Mouse (Mus musculus) heart, embryonic 10.5 days (tissue): ENCODE results near the gene Smim8. TPM values are rescaled to one million over a fixed set of nuclear protein-coding genes. Genes with fewer than 3 reads are reported as not detected.
A peak's percentile ranks its signal among the peaks of the same experiment; 100 is the strongest.
"Not testable (repeated sequence)": the region's sequence is repeated elsewhere in the genome, so short reads cannot be mapped to it uniquely, and the experiment has no call there.

Experiments used
- DNase-seq: peaks from one replicate; pipeline ENCODE4 v3.0.0-alpha.2; 2017; ENCODE audit warnings: low spot score
- H3K27ac ChIP-seq: fragments of 300-500 bp; sonication (generic); 2 replicates; pipeline ENCODE4 v1.5.1; 2016; ENCODE audit warnings: mild to moderate bottlenecking
- H3K27me3 ChIP-seq: fragments of 300-500 bp; sonication (generic); 2 replicates; pipeline ENCODE4 v1.6.1; 2016; ENCODE audit warnings: mild to moderate bottlenecking; ENCODE audit not compliant: poor library complexity, insufficient read depth, severe bottlenecking
- H3K36me3 ChIP-seq: fragments of 300-500 bp; sonication (generic); 2 replicates; pipeline ENCODE4 v1.6.1; 2016; ENCODE audit warnings: mild to moderate bottlenecking, moderate library complexity
- H3K4me1 ChIP-seq: fragments of 300-500 bp; sonication (generic); 2 replicates; pipeline ENCODE4 v1.6.1; 2016; ENCODE audit warnings: mild to moderate bottlenecking
- H3K4me3 ChIP-seq: fragments of 300-500 bp; sonication (generic); 2 replicates; pipeline ENCODE4 v1.5.1; 2016; ENCODE audit warnings: mild to moderate bottlenecking, moderate library complexity
- H3K9me3 ChIP-seq: fragments of 300-500 bp; sonication (generic); 2 replicates; pipeline ENCODE4 v1.6.1; 2016; ENCODE audit warnings: mild to moderate bottlenecking, moderate library complexity
- WGBS: fragments of 180-500 bp; shearing (Covaris S2); methylation state at CpG from one replicate; pipeline ENCODE4 v1.1.7; 2016; 5-methylcytosine and 5-hydroxymethylcytosine counted together
- polyA plus RNA-seq: library from polyadenylated mRNA; unstranded; fragments of >200 nt; fragmentation: Nextera tagmentation; extraction: Ambion mirVana; gene quantifications from 2 replicates; pipeline ENCODE4 v1.2.1, GENCODE M21; 2016

The Smim8 gene
- polyA plus RNA-seq, 1 experiment from 2014 or later = 39.0 TPM

DNA sequence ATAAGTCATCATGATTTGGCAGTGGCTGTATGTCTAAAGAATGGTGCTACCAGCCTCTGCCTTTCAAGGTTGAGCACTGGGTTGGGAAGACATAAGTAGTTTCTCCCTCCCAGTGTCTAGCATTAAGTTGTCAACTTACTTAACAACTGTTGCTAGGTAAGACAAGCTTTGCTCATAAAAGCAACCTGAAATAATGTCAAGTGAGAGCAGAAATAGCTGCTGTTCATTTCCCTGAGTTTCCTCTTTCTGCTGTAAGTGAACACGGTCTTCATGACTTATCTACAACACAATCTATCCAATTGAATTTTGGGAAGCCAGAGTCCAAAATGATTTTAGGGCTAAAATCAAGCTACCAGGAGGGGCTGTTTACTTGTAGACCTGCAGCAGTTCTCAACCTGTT lies 22.1 kb downstream of the Smim8 start, which contains the start of gene Gm136:
Gene Gm136, minus strand, starts transcription at position 101 of the 400 bp plus-strand sequence.
- WGBS = 81% methylated on average over 1 of the region's 1 CpGs
- no peaks in the 10 kb centered on the region for H3K36me3 ChIP-seq
- no peak within 1 kb of the TSS for H3K27ac ChIP-seq
- DNase-seq = no peak
- no peaks in the 10 kb centered on the region for H3K27me3 ChIP-seq
- H3K4me1 ChIP-seq = no peaks in the 10 kb centered on the region
- no peak within 1 kb of the TSS for H3K4me3 ChIP-seq
- H3K9me3 ChIP-seq = no peaks in the 10 kb centered on the region

DNA sequence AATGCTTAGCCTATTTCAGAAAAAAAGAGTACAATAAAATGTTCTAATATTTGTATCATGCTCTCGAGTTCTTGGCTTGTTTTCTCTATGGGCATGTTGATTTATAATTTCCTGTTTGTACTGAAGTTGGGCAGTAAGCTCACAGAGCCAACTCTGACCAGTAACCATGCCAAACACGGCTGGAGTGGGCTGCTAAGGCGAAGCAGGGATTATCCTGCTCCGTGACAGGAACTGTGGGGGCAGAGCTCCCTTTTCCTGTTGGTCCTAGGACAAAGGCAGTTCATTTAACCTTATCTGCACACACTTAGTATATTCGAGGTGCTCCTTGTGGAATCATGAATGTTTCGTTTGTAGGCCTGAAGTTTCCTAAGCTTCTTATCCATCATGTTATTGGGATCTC lies 29.0 kb downstream of the Smim8 start:
- DNase-seq = no peak
- no peak overlapping the region for H3K27ac ChIP-seq
- H3K4me3 ChIP-seq = no peak overlapping the region
- H3K36me3 ChIP-seq = no peaks in the 10 kb centered on the region
- no peaks in the 10 kb centered on the region for H3K9me3 ChIP-seq
- WGBS = 38% methylated on average over 6 of the region's 6 CpGs
- H3K27me3 ChIP-seq = no peaks in the 10 kb centered on the region
- H3K4me1 ChIP-seq = no peaks in the 10 kb centered on the region

- H3K9me3 ChIP-seq = no peaks in the 10 kb centered on the region
- H3K27ac ChIP-seq = no peak overlapping the region
- H3K4me3 ChIP-seq = no peak overlapping the region
- H3K4me1 ChIP-seq = peaks cover 6% of the 10 kb centered on the region; the same call in 1 of the 2 replicates
- no peaks in the 10 kb centered on the region for H3K27me3 ChIP-seq
- WGBS = 76% methylated on average over 3 of the region's 3 CpGs
- no peaks in the 10 kb centered on the region for H3K36me3 ChIP-seq
- no peak for DNase-seq
These were observed 43.8 kb downstream of the Smim8 start for GRCm38 (mm10) chr4:34734461-34734860.

GRCm38 (mm10) chr4:34733415-34733814 lies 44.8 kb downstream of the Smim8 start:
- not testable (repeated sequence) for H3K4me1 ChIP-seq, H3K9me3 ChIP-seq, DNase-seq, H3K36me3 ChIP-seq, H3K27ac ChIP-seq, H3K4me3 ChIP-seq, H3K27me3 ChIP-seq
- WGBS = 34% methylated on average over 2 of the region's 2 CpGs

- Histone ChIP-seq H3K27ac (peak within 1 kb of the TSS; percentile 52; the same call in 1 of the 2 replicates), H3K36me3 (no peaks in the 10 kb centered on the region), H3K4me1 (peaks cover 6% of the 10 kb centered on the region; the same call in 1 of the 2 replicates), H3K9me3 (no peaks in the 10 kb centered on the region), H3K4me3 (peak within 1 kb of the TSS; percentile 69), H3K27me3 (no peaks in the 10 kb centered on the region)
- DNase-seq = peak; percentile 85
- WGBS = under 1% methylated on average over 38 of the region's 38 CpGs
These were observed 48.3 kb downstream of the Smim8 start, which contains the start of gene Cfap206 for GRCm38 (mm10) chr4:34729851-34730341. Gene Cfap206, minus strand, starts transcription at chr4:34730206.

DNA sequence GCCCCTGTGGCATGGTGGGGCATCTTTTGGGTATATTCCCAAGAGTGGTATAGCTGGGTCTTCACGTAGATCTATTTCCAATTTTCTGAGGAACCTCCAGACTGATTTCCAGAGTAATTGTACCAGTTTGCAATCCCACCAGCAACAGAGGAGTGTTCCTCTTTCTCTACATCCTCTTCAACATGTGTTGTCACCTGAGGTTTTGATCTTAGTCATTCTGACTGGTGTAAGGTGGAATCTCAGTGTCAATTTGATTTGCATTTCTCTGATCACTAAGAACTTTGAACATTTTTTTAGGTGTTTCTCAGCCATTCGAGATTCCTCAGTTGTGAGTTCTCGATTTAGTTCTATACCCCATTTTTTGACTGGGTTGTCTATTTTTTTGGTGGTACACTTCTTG lies 52.5 kb downstream of the Smim8 start:
- H3K27me3 ChIP-seq, H3K27ac ChIP-seq, H3K9me3 ChIP-seq, H3K36me3 ChIP-seq, DNase-seq, H3K4me3 ChIP-seq, H3K4me1 ChIP-seq: not testable (repeated sequence)
- 84% methylated on average over 3 of the region's 3 CpGs for WGBS

- H3K4me3 ChIP-seq = no peak overlapping the region
- no peaks in the 10 kb centered on the region for H3K27me3 ChIP-seq
- peak; percentile 51 for DNase-seq
- H3K27ac ChIP-seq = no peak overlapping the region
- WGBS = 62% methylated on average over 4 of the region's 4 CpGs
- no peaks in the 10 kb centered on the region for H3K36me3 ChIP-seq
- no peaks in the 10 kb centered on the region for H3K4me1 ChIP-seq
- peaks cover 6% of the 10 kb centered on the region; the same call in 1 of the 2 replicates for H3K9me3 ChIP-seq
These were observed 53.9 kb downstream of the Smim8 start for GRCm38 (mm10) chr4:34724306-34724705.

DNA sequence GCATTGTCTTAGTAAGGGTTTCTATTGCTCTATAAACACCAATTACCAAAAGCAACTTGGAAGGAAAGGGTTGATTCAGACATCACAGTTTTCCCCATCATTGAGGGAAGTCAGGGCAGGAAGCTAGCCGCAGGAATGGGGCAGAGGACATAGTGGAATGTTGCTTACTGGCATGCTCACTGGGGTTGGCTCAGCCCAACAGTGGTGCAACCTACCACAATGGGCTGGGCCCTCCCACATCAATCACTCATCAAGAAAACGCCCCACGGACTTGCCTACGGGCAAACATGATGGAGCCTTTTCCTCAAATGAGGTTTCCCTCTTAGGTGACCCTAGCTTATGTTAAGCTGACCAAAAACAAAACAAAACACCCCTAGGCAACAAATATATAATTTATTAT lies 55.0 kb downstream of the Smim8 start:
- H3K36me3 ChIP-seq = no peaks in the 10 kb centered on the region
- DNase-seq = peak; percentile 72
- 78% methylated on average over 4 of the region's 4 CpGs for WGBS

DNA sequence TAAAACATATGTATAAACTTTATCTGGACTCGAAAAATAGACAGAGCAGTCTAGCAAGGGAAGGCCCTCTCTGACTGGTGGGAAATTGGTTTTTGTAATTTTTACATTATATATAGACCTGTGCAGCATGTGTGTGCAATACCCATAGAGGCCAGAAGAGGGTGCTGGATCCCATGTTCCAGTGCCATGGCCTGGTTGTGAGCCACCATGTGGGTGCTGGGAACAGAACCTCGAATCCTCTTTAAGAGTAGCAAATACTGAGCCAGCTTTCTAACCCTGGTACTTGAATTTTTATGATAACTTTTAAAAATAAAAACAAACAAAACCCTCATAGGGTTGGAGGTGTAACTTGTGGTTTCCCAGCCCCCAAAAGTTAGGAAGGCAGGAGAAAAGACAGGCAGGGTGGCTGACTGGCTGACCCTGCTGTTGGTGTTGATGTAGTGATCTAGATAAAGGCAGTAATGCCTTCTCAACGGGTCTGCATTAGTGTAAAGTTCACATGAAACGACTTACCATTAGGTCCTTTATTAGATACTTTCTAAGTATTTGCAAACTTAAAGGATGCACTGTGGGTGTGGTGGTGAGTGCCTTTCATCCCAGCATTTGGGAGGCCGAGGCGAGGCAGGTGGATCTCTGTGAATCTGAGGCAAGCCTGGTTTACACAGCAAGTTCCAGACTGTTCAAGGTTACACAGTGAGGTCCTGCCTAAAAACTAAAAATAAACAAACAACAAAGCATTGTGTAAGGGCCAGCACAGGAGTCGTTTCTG lies 57.9 kb downstream of the Smim8 start:
- no peak overlapping the region for H3K4me3 ChIP-seq

More for the DNA sequence above, 55.0 kb downstream of the Smim8 start:
- Histone ChIP-seq H3K4me1 (no peaks in the 10 kb centered on the region), H3K27ac (no peak overlapping the region), H3K27me3 (no peaks in the 10 kb centered on the region), H3K9me3 (peaks cover 8% of the 10 kb centered on the region; the same call in 1 of the 2 replicates), H3K4me3 (no peak overlapping the region)

GRCm38 (mm10) chr4:34719421-34719820 lies 58.8 kb downstream of the Smim8 start:
- H3K27ac ChIP-seq = no peak overlapping the region
- H3K9me3 ChIP-seq = peaks cover 8% of the 10 kb centered on the region; the same call in 1 of the 2 replicates
- no peaks in the 10 kb centered on the region for H3K36me3 ChIP-seq
- 92% methylated on average over 12 of the region's 12 CpGs for WGBS
- H3K4me3 ChIP-seq = no peak overlapping the region
- no peaks in the 10 kb centered on the region for H3K4me1 ChIP-seq
- DNase-seq = peak; percentile 63
- no peaks in the 10 kb centered on the region for H3K27me3 ChIP-seq

More for the DNA sequence above, 57.9 kb downstream of the Smim8 start:
- H3K36me3 ChIP-seq = no peaks in the 10 kb centered on the region
- no peaks in the 10 kb centered on the region for H3K4me1 ChIP-seq
- DNase-seq = peak; percentile 55
- H3K27me3 ChIP-seq = no peaks in the 10 kb centered on the region
- peaks cover 8% of the 10 kb centered on the region; the same call in 1 of the 2 replicates for H3K9me3 ChIP-seq
- no peak overlapping the region for H3K27ac ChIP-seq
- 82% methylated on average over 7 of the region's 7 CpGs for WGBS

Other genes with a start within 250 kb of the Smim8 start
- 45.2 and 68.4 TPM in 2 replicates for gene Akirin2, start 227.5 kb downstream of the Smim8 start, polyA plus RNA-seq
- gene Orc3, start 163.5 kb downstream of the Smim8 start, polyA plus RNA-seq = 84.3 and 85.2 TPM in 2 replicates
- 63.1 and 68.0 TPM in 2 replicates for gene Rars2, start 163.5 kb downstream of the Smim8 start, polyA plus RNA-seq
- gene Slc35a1, start 91.0 kb downstream of the Smim8 start, polyA plus RNA-seq = 53.0 and 58.0 TPM in 2 replicates
- 0.05 TPM in 1 of 2 replicates, not detected in the other for gene Cfap206, start 48.2 kb downstream of the Smim8 start, polyA plus RNA-seq
- not detected in 2 replicates for gene Gm136, start 22.2 kb downstream of the Smim8 start, polyA plus RNA-seq
- gene Zfp292, start 104.5 kb upstream of the Smim8 start, polyA plus RNA-seq = 16.1 and 17.6 TPM in 2 replicates
- gene Cga, start 115.4 kb upstream of the Smim8 start, polyA plus RNA-seq = not detected in 2 replicates